Mouse (Mus musculus): Measurements from ENCODE around the gene Slc6a3. TPM values are rescaled to one million over a fixed set of nuclear protein-coding genes. Genes with fewer than 3 reads are reported as not detected.

Slc6a3 gene
- polyA plus RNA-seq, 1 experiment from 2014 or later: not detected

DNA sequence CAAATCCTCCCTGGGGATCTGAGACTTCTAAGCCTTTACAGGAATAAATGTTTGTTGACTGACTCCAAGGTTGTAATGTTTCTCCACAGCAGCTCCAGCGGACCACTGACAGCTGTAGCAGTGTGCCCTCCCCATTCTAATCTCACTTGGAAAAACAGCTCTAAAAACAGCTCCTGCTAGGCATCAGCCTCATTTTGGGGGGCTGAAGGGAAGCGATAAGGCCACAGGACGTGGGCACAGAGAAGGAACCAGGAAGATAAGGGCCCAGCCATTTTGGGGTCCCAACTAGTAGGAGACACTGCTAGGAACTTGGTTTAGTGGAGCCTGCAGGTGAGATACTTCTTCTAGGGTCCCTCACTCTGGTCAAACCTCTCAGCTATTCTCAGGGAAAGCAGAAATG lies 1.3 kb upstream of the Slc6a3 start:
- no peak for DNase-seq (ENCODE audit: low spot score)
- no peak overlapping the region for H3K9ac ChIP-seq (ENCODE audit: low read length)
- ATAC-seq (ENCODE audit: low FRiP score, low TSS enrichment): no peak
- no peak overlapping the region for H3K4me2 ChIP-seq (replicated peaks; ENCODE audit: low read depth)
- H3K9me3 ChIP-seq (ENCODE audit: control insufficient read depth, low read length): no peaks in the 10 kb centered on the region
- 58% methylated on average over 3 of the region's 3 CpGs for WGBS
- H3K27ac ChIP-seq (replicated peaks): no peak overlapping the region
- TF ChIP-seq EP300 (optimal IDR thresholded peaks at IDR 0.05) (no peak), CTCF (IDR thresholded peaks at IDR 0.05; ENCODE audit: low read depth) (no peak)
- no peak overlapping the region for H3K4me3 ChIP-seq (ENCODE audit: low read depth, low read length)
- peaks cover 3% of the 10 kb centered on the region; the same call in 1 of the 2 replicates for H3K27me3 ChIP-seq (ENCODE audit: control insufficient read depth, insufficient read depth, low read length)
- no peaks in the 10 kb centered on the region for H3K4me1 ChIP-seq (replicated peaks; ENCODE audit: control insufficient read depth, insufficient read depth)
- no peaks in the 10 kb centered on the region for H3K36me3 ChIP-seq (ENCODE audit: control insufficient read depth, insufficient read depth, low read length)

- TF ChIP-seq EP300 (optimal IDR thresholded peaks at IDR 0.05) (no peak), CTCF (IDR thresholded peaks at IDR 0.05; ENCODE audit: low read depth) (no peak)
- DNase-seq (ENCODE audit: low spot score): no peak
- Histone ChIP-seq H3K9me3 (ENCODE audit: control insufficient read depth, low read length) (no peaks in the 10 kb centered on the region), H3K27me3 (ENCODE audit: control insufficient read depth, insufficient read depth, low read length) (peaks cover 3% of the 10 kb centered on the region; the same call in 1 of the 2 replicates), H3K4me1 (replicated peaks; ENCODE audit: control insufficient read depth, insufficient read depth) (no peaks in the 10 kb centered on the region), H3K4me3 (ENCODE audit: low read depth, low read length) (peak overlapping the region; percentile 47), H3K4me2 (replicated peaks; ENCODE audit: low read depth) (peak overlapping the region; percentile 69), H3K36me3 (ENCODE audit: control insufficient read depth, insufficient read depth, low read length) (no peaks in the 10 kb centered on the region), H3K27ac (replicated peaks) (no peak overlapping the region), H3K9ac (ENCODE audit: low read length) (no peak overlapping the region; the same call in 1 of the 2 replicates)
- 16% methylated on average over 13 of the region's 13 CpGs for WGBS
- no peak for ATAC-seq (ENCODE audit: low FRiP score, low TSS enrichment)
Observed at GRCm38 (mm10) chr13:73536824-73537223, 277 bp downstream of the Slc6a3 start.

GRCm38 (mm10) chr13:73564201-73564600 lies 27.7 kb downstream of the Slc6a3 start:
- TF ChIP-seq EP300 (optimal IDR thresholded peaks at IDR 0.05): no peak
- H3K9me3 ChIP-seq (ENCODE audit: control insufficient read depth, low read length): no peaks in the 10 kb centered on the region
- no peaks in the 10 kb centered on the region for H3K27me3 ChIP-seq (ENCODE audit: control insufficient read depth, insufficient read depth, low read length)
- ATAC-seq (ENCODE audit: low FRiP score, low TSS enrichment): no peak
- 87% methylated on average over 5 of the region's 5 CpGs for WGBS
- no peak overlapping the region for H3K27ac ChIP-seq (replicated peaks)
- H3K9ac ChIP-seq (ENCODE audit: low read length): no peak overlapping the region
- no peak overlapping the region for H3K4me2 ChIP-seq (replicated peaks; ENCODE audit: low read depth)
- no peaks in the 10 kb centered on the region for H3K4me1 ChIP-seq (replicated peaks; ENCODE audit: control insufficient read depth, insufficient read depth)
- no peak overlapping the region for H3K4me3 ChIP-seq (ENCODE audit: low read depth, low read length)
- no peak for DNase-seq (ENCODE audit: low spot score)
- no peaks in the 10 kb centered on the region for H3K36me3 ChIP-seq (ENCODE audit: control insufficient read depth, insufficient read depth, low read length)

DNA sequence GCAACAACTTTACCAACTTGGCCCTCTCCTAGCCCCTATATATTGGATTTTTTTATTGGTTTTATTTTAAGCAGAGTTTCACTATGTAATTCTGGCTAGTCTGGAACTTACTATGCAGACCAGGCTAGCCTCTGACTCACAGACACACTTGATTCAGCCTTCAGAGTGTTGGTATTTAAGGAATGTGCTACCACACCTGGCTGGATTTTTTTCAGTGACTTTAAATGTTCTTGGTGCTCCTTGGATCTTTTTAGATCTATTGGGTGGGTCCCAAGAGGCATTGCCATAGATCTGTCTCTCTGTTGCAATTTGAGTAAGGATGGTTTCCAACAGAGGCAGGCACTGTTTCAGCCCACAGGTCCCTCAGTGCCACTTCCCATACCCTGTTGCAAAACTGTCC lies 38.5 kb downstream of the Slc6a3 start:
- Histone ChIP-seq H3K9ac (ENCODE audit: low read length) (no peak overlapping the region), H3K4me2 (replicated peaks; ENCODE audit: low read depth) (no peak overlapping the region), H3K4me3 (ENCODE audit: low read depth, low read length) (no peak overlapping the region), H3K9me3 (ENCODE audit: control insufficient read depth, low read length) (no peaks in the 10 kb centered on the region), H3K27ac (replicated peaks) (no peak overlapping the region), H3K36me3 (ENCODE audit: control insufficient read depth, insufficient read depth, low read length) (no peaks in the 10 kb centered on the region), H3K4me1 (replicated peaks; ENCODE audit: control insufficient read depth, insufficient read depth) (no peaks in the 10 kb centered on the region), H3K27me3 (ENCODE audit: control insufficient read depth, insufficient read depth, low read length) (no peaks in the 10 kb centered on the region)
- DNase-seq (ENCODE audit: low spot score) (no peak), ATAC-seq (ENCODE audit: low FRiP score, low TSS enrichment) (no peak)
- no peak for TF ChIP-seq CTCF (IDR thresholded peaks at IDR 0.05; ENCODE audit: low read depth)
- no peak for TF ChIP-seq EP300 (optimal IDR thresholded peaks at IDR 0.05)

DNA sequence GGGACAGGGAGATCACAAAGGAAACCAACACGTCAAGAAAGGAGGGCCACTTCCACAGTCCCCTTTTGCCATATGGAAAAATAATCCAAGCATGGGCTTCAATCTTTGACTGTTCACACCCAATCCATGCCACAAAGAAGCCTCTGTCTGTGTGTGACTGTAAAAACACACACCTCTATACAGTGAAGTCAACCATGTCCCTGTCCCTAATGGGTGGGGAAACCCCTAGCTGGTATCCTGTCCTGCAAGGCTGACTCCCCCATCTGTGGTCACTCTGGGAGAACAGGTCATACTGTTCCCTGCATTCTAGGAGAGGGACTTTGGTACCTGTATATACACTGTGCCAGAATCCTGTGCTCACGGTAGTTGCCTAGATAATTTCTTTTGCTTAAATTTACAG lies 40.7 kb downstream of the Slc6a3 start:
- Histone ChIP-seq H3K27me3 (ENCODE audit: control insufficient read depth, insufficient read depth, low read length) (no peaks in the 10 kb centered on the region), H3K27ac (replicated peaks) (no peak overlapping the region), H3K9ac (ENCODE audit: low read length) (no peak overlapping the region), H3K4me3 (ENCODE audit: low read depth, low read length) (no peak overlapping the region), H3K4me2 (replicated peaks; ENCODE audit: low read depth) (no peak overlapping the region), H3K9me3 (ENCODE audit: control insufficient read depth, low read length) (no peaks in the 10 kb centered on the region), H3K36me3 (ENCODE audit: control insufficient read depth, insufficient read depth, low read length) (no peaks in the 10 kb centered on the region), H3K4me1 (replicated peaks; ENCODE audit: control insufficient read depth, insufficient read depth) (no peaks in the 10 kb centered on the region)
- no peak for DNase-seq (ENCODE audit: low spot score)
- 64% methylated on average over 2 of the region's 2 CpGs for WGBS
- ATAC-seq (ENCODE audit: low FRiP score, low TSS enrichment): no peak
- no peak for TF ChIP-seq EP300 (optimal IDR thresholded peaks at IDR 0.05)
- TF ChIP-seq CTCF (IDR thresholded peaks at IDR 0.05; ENCODE audit: low read depth): no peak

DNA sequence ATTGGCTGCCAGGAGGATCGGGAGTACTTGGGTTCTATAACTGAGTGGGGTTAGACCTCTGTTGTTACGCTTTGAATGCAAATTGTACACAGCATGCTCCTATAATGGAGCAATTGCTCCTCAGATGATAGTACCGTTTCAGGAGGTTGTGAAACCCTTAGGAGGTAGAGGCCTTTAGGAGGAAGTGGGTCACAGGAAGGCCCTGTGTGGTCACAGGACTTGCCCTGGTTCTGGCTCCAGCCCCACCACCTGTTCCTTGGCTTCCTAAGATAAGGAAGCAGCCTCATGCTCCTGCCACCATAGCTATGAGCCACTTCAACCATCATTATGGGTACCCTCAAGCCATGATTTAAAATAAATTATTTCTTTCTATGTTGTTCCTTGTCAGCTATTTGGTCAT lies 54.9 kb downstream of the Slc6a3 start:
- Histone ChIP-seq H3K27ac (replicated peaks) (no peak overlapping the region), H3K36me3 (ENCODE audit: control insufficient read depth, insufficient read depth, low read length) (no peaks in the 10 kb centered on the region), H3K4me1 (replicated peaks; ENCODE audit: control insufficient read depth, insufficient read depth) (no peaks in the 10 kb centered on the region), H3K4me3 (ENCODE audit: low read depth, low read length) (no peak overlapping the region), H3K9ac (ENCODE audit: low read length) (no peak overlapping the region), H3K4me2 (replicated peaks; ENCODE audit: low read depth) (no peak overlapping the region), H3K9me3 (ENCODE audit: control insufficient read depth, low read length) (no peaks in the 10 kb centered on the region), H3K27me3 (ENCODE audit: control insufficient read depth, insufficient read depth, low read length) (no peaks in the 10 kb centered on the region)
- 86% methylated on average over 3 of the region's 3 CpGs for WGBS
- TF ChIP-seq EP300 (optimal IDR thresholded peaks at IDR 0.05): no peak
- no peak for TF ChIP-seq CTCF (IDR thresholded peaks at IDR 0.05; ENCODE audit: low read depth)
- ATAC-seq (ENCODE audit: low FRiP score, low TSS enrichment) (no peak), DNase-seq (ENCODE audit: low spot score) (no peak)
